Mouse (Mus musculus): ENCODE results near the gene Pde7b. TPM values are rescaled to one million over a fixed set of nuclear protein-coding genes. Genes with fewer than 3 reads are reported as not detected.
A peak's percentile ranks its signal among the peaks of the same experiment; 100 is the strongest.

Gene Pde7b
- polyA plus RNA-seq (2012; rRNA removed) = 17.7 and 18.7 TPM in 2 replicates

GRCm38 (mm10) chr10:20724906-20725305 is at the start of gene Pde7b:
Gene Pde7b, minus strand, starts transcription at chr10:20725078.
- TF ChIP-seq POLR2A (IDR thresholded peaks at IDR 0.05; ENCODE audit: borderline replicate concordance, extremely low read depth, low read depth, low read length) (peak; percentile 73; the same call in 1 of the 2 replicates), CTCF (IDR thresholded peaks at IDR 0.05; ENCODE audit: insufficient read depth, low read length) (no peak)
- WGBS = 4% methylated on average over 17 of the region's 17 CpGs
- peak; percentile 68 for DNase-seq
- Histone ChIP-seq H3K4me3 (replicated peaks; ENCODE audit: extremely low read depth, low read depth, low read length) (peak within 1 kb of the TSS; percentile 54), H3K4me1 (ENCODE audit: control insufficient read depth, insufficient read depth, low read length) (peaks cover 9% of the 10 kb centered on the region; the same call in 1 of the 2 replicates)

GRCm38 (mm10) chr10:20772056-20772455 is 47.2 kb upstream of the Pde7b start:
- Histone ChIP-seq H3K4me3 (replicated peaks; ENCODE audit: extremely low read depth, low read depth, low read length) (no peak overlapping the region), H3K4me1 (ENCODE audit: control insufficient read depth, insufficient read depth, low read length) (peaks cover 3% of the 10 kb centered on the region)
- DNase-seq = no peak
- WGBS = 78% methylated on average over 4 of the region's 4 CpGs
- TF ChIP-seq CTCF (IDR thresholded peaks at IDR 0.05; ENCODE audit: insufficient read depth, low read length) (no peak), POLR2A (IDR thresholded peaks at IDR 0.05; ENCODE audit: borderline replicate concordance, extremely low read depth, low read depth, low read length) (no peak)

GRCm38 (mm10) chr10:20770418-20770888 is 45.6 kb upstream of the Pde7b start:
- WGBS = 75% methylated on average over 2 of the region's 2 CpGs
- no peak for DNase-seq
- H3K4me1 ChIP-seq (ENCODE audit: control insufficient read depth, insufficient read depth, low read length) = no peaks in the 10 kb centered on the region
- TF ChIP-seq POLR2A (IDR thresholded peaks at IDR 0.05; ENCODE audit: borderline replicate concordance, extremely low read depth, low read depth, low read length) = no peak
- no peak for TF ChIP-seq CTCF (IDR thresholded peaks at IDR 0.05; ENCODE audit: insufficient read depth, low read length)
- H3K4me3 ChIP-seq (replicated peaks; ENCODE audit: extremely low read depth, low read depth, low read length) = no peak overlapping the region

DNA sequence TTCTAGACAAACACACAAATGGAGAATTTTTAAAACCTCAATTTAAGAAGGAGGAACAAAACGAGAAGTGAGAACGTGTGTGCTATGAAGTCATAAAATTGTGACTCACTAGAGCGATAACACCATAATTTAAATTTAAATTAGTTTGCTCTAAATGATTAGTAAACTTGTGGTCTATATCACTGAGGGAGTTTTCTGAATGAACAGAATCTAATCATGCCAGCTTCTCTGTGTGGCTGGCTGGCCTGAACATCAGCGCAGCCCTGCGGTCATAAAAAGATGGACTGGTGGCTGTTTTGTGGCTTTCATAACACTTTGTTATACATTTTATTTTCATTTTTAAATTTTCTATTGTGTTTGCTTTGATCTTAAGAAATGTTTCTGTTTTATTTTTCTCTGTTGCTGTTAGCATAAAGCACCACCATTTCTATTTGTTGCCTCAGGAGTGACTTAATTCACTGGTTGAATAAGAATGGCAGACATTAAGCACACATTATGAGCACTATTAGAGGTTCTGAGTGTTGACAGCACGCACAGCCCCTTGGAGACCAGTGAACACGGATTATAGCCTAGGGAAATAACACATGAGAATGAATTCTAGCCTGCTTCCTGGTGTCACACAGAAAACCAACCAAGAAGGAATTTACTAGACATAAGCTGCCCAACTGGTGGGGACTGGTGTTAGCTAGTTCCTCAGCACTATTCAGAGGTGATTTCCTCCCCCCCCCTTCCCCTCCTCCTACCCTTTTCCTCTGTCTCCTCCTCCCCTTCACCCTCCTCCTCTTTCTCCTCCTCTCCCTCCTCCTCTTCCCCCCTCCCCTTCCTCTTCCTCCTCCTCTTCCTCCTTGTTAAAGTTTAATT is 44.9 kb upstream of the Pde7b start:
- no peak for TF ChIP-seq POLR2A (IDR thresholded peaks at IDR 0.05; ENCODE audit: borderline replicate concordance, extremely low read depth, low read depth, low read length)
- TF ChIP-seq CTCF (IDR thresholded peaks at IDR 0.05; ENCODE audit: insufficient read depth, low read length) = no peak
- no peak for DNase-seq
- no peak overlapping the region for H3K4me3 ChIP-seq (replicated peaks; ENCODE audit: extremely low read depth, low read depth, low read length)
- 79% methylated on average over 7 of the region's 7 CpGs for WGBS
- H3K4me1 ChIP-seq (ENCODE audit: control insufficient read depth, insufficient read depth, low read length) = no peaks in the 10 kb centered on the region

DNA sequence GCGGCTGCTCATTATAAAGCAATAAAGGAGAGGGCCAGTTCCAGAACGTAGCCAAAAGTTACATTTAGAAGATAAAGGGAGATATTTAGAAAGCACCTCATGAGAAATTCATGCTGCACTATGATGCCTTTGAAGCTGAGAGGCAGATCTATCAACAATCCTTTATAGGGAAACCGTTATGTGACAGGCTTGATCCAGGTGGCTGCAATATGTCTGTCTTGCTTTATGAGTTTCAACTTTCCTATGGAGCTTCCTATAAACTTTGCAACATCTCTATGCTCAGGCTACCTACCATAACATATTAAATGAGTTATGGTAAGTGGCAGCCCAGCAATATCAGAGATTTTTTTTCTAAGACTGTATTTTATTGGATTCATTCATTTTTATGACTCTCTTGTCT is 39.5 kb upstream of the Pde7b start:
- Histone ChIP-seq H3K4me3 (replicated peaks; ENCODE audit: extremely low read depth, low read depth, low read length) (no peak overlapping the region), H3K4me1 (ENCODE audit: control insufficient read depth, insufficient read depth, low read length) (no peaks in the 10 kb centered on the region)
- DNase-seq = no peak
- 76% methylated on average over 3 of the region's 3 CpGs for WGBS
- TF ChIP-seq CTCF (IDR thresholded peaks at IDR 0.05; ENCODE audit: insufficient read depth, low read length) = no peak
- TF ChIP-seq POLR2A (IDR thresholded peaks at IDR 0.05; ENCODE audit: borderline replicate concordance, extremely low read depth, low read depth, low read length) = no peak

DNA sequence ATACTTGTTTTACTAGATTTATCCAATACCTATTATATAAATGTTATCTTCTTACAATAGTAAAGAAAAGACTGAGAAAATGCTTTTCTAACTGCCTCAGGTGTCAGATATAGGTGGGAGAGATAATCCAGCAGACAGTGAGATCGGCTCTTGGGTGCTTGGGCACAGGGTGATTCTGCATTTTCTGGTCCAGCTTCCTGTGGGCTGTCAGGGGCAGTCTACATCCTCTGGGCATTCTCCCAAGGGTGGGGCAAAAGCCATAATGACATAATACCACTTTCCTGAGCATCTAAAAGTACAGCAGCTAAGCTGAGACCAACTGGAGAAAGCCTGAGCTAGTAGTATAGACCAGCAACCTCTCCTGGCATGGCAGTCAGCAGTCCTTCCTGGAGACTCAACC is 34.1 kb upstream of the Pde7b start:
- TF ChIP-seq CTCF (IDR thresholded peaks at IDR 0.05; ENCODE audit: insufficient read depth, low read length) (no peak), POLR2A (IDR thresholded peaks at IDR 0.05; ENCODE audit: borderline replicate concordance, extremely low read depth, low read depth, low read length) (no peak)
- 50% methylated on average over 1 of the region's 1 CpGs for WGBS
- H3K4me3 ChIP-seq (replicated peaks; ENCODE audit: extremely low read depth, low read depth, low read length) = no peak overlapping the region
- no peak for DNase-seq
- no peaks in the 10 kb centered on the region for H3K4me1 ChIP-seq (ENCODE audit: control insufficient read depth, insufficient read depth, low read length)

GRCm38 (mm10) chr10:20758259-20758658 is 33.4 kb upstream of the Pde7b start:
- WGBS = 75% methylated on average over 6 of the region's 6 CpGs
- TF ChIP-seq CTCF (IDR thresholded peaks at IDR 0.05; ENCODE audit: insufficient read depth, low read length) = no peak
- TF ChIP-seq POLR2A (IDR thresholded peaks at IDR 0.05; ENCODE audit: borderline replicate concordance, extremely low read depth, low read depth, low read length) = no peak
- H3K4me1 ChIP-seq (ENCODE audit: control insufficient read depth, insufficient read depth, low read length) = no peaks in the 10 kb centered on the region
- no peak for DNase-seq
- H3K4me3 ChIP-seq (replicated peaks; ENCODE audit: extremely low read depth, low read depth, low read length) = no peak overlapping the region

- TF ChIP-seq POLR2A (IDR thresholded peaks at IDR 0.05; ENCODE audit: borderline replicate concordance, extremely low read depth, low read depth, low read length) (no peak), CTCF (IDR thresholded peaks at IDR 0.05; ENCODE audit: insufficient read depth, low read length) (no peak)
- WGBS = 88% methylated on average over 5 of the region's 5 CpGs
- no peak for DNase-seq
- no peaks in the 10 kb centered on the region for H3K4me1 ChIP-seq (ENCODE audit: control insufficient read depth, insufficient read depth, low read length)
- H3K4me3 ChIP-seq (replicated peaks; ENCODE audit: extremely low read depth, low read depth, low read length) = no peak overlapping the region
Observed at GRCm38 (mm10) chr10:20756219-20756618, 31.3 kb upstream of the Pde7b start.

DNA sequence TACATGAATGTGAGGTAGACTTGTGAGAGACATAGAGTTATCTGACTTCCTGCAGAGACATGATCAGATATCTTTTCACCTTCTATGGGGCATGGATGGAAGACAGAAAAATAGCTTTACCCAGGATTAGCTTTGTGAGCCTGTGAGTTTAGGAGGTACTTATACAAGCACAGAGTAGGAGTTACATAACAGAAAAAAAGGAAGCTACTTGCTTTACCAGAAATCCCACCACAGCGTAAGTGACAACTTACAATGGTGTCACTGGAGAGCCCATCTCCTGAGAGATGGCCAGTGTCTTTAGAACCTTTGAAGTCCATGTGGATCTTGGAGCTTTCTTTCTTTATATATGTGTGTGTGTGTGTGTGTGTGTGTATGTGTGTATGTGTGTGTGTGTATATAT is 28.0 kb upstream of the Pde7b start:
- no peaks in the 10 kb centered on the region for H3K4me1 ChIP-seq (ENCODE audit: control insufficient read depth, insufficient read depth, low read length)
- no peak overlapping the region for H3K4me3 ChIP-seq (replicated peaks; ENCODE audit: extremely low read depth, low read depth, low read length)
- no peak for TF ChIP-seq CTCF (IDR thresholded peaks at IDR 0.05; ENCODE audit: insufficient read depth, low read length)
- no peak for TF ChIP-seq POLR2A (IDR thresholded peaks at IDR 0.05; ENCODE audit: borderline replicate concordance, extremely low read depth, low read depth, low read length)
- 88% methylated on average over 1 of the region's 1 CpGs for WGBS
- DNase-seq = no peak

Data from lung, adult 2 months (tissue).